Mouse (Mus musculus) R1 (cell line): ENCODE data around the gene Rhox13.

Experiments used
- DNase-seq: peaks from one replicate; pipeline ENCODE4 v3.0.0-alpha.2; 2018; ENCODE audit warnings: low read depth, low spot score

Gene Rhox13

GRCm38 (mm10) chrX:38120982-38121381 lies at the start of gene Rhox13:
Gene Rhox13, plus strand, starts transcription at chrX:38121219.
- peak; percentile 39 for DNase-seq

- DNase-seq = peak; percentile 65
These were observed 36.8 kb upstream of the Rhox13 start for GRCm38 (mm10) chrX:38084226-38084625.

GRCm38 (mm10) chrX:38085041-38085440 lies 36.0 kb upstream of the Rhox13 start, which contains the start of gene Rhox11:
Gene Rhox11, minus strand, starts transcription at chrX:38085141.
- no peak for DNase-seq

- no peak for DNase-seq
These were observed 10.2 kb upstream of the Rhox13 start, which contains the start of gene Rhox12 for GRCm38 (mm10) chrX:38110807-38111206. Gene Rhox12, minus strand, starts transcription at chrX:38110907.

- peak; percentile 27 for DNase-seq
These were observed 459 bp downstream of the Rhox13 start for GRCm38 (mm10) chrX:38121478-38121877.

- DNase-seq = no peak
These were observed 38.1 kb downstream of the Rhox13 start for GRCm38 (mm10) chrX:38159097-38159496.

- no peak for DNase-seq
These were observed 44.3 kb downstream of the Rhox13 start for GRCm38 (mm10) chrX:38165315-38165714.

- DNase-seq = peak; percentile 53
These were observed 45.0 kb downstream of the Rhox13 start for GRCm38 (mm10) chrX:38166064-38166463.

GRCm38 (mm10) chrX:38166592-38166991 lies 45.6 kb downstream of the Rhox13 start:
- DNase-seq = no peak
